Mouse (Mus musculus): ENCODE results near the gene Oas1d. TPM values are rescaled to one million over a fixed set of nuclear protein-coding genes. Genes with fewer than 3 reads are reported as not detected.

Oas1d gene
- polyA plus RNA-seq (2012; rRNA removed; ENCODE audit: low replicate concordance): not detected in 2 replicates

DNA sequence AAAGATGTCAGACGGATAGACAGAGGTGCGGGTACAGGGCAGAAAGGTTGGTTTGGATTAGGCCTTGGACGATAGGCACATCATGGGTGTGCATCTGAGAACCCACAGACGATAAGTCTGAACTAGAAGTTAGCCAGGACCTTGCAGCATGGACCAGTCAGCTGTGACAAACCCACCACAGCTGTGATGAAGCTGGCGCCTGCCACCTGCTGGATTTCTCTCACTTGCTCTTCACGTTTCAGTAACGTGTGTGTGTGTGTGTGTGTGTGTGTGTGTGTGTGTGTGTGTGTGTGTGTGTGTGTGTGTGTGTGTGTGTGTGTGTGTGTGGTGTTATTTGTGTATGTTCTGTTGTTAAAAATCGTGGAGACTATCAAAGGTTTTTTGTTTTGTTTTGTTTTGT lies at the start of gene Oas1d:
Gene Oas1d (plus strand): TSS at position 333 of the 400 bp plus-strand sequence.

GRCm38 (mm10) chr5:120887413-120887812 lies 26.9 kb upstream of the Oas1d start, which contains the start of gene Oas1g:
TSS of gene Oas1g (minus strand) at chr5:120887613.

GRCm38 (mm10) chr5:120906791-120907733 lies 7.3 kb upstream of the Oas1d start, which contains the start of gene Oas1a:
TSS of gene Oas1a (minus strand) at chr5:120907521.

Other genes starting within 250 kb of the Oas1d start
- 33.2 and 71.3 TPM in 2 replicates for gene Dtx1, start 202.6 kb upstream of the Oas1d start, polyA plus RNA-seq (2012; rRNA removed; ENCODE audit: low replicate concordance)
- gene Oas2, start 164.7 kb upstream of the Oas1d start, polyA plus RNA-seq (2012; rRNA removed; ENCODE audit: low replicate concordance): 16.2 and 35.6 TPM in 2 replicates
- gene Oas3, start 136.9 kb upstream of the Oas1d start, polyA plus RNA-seq (2012; rRNA removed; ENCODE audit: low replicate concordance): 6.4 and 7.7 TPM in 2 replicates
- not detected in 2 replicates for gene Oas1e, start 119.0 kb upstream of the Oas1d start, polyA plus RNA-seq (2012; rRNA removed; ENCODE audit: low replicate concordance)
- gene Oas1c, start 102.0 kb upstream of the Oas1d start, polyA plus RNA-seq (2012; rRNA removed; ENCODE audit: low replicate concordance): 3.6 and 5.2 TPM in 2 replicates
- 0.20 and 1.3 TPM in 2 replicates for gene Oas1f, start 67.2 kb upstream of the Oas1d start, polyA plus RNA-seq (2012; rRNA removed; ENCODE audit: low replicate concordance)
- gene Oas1h, start 53.1 kb upstream of the Oas1d start, polyA plus RNA-seq (2012; rRNA removed; ENCODE audit: low replicate concordance): not detected in 2 replicates
- 3.5 and 4.9 TPM in 2 replicates for gene Oas1g, start 26.9 kb upstream of the Oas1d start, polyA plus RNA-seq (2012; rRNA removed; ENCODE audit: low replicate concordance)
- 8.8 and 12.8 TPM in 2 replicates for gene Oas1a, start 7.0 kb upstream of the Oas1d start, polyA plus RNA-seq (2012; rRNA removed; ENCODE audit: low replicate concordance)
- 0.04 TPM in 1 of 2 replicates, not detected in the other for gene Rph3a, start 95.6 kb downstream of the Oas1d start, polyA plus RNA-seq (2012; rRNA removed; ENCODE audit: low replicate concordance)